ENCODE assay signal across 12 mouse cellular contexts in genomic region chr5:21673742-21674141, GRCm38 (mm10). TPM values are rescaled to one million over a fixed set of nuclear protein-coding genes. Genes with fewer than 3 reads are reported as not detected.
DNase-seq lines count a peak whose midpoint lies in the region; ATAC-seq and TF ChIP-seq lines count a peak whose summit lies in the region.
"Had no signal": no experiment of that assay in that cellular context is flagged by ENCODE, and none has a peak within 500 bp of the region (broad histone marks: within the 10 kb centered on the region; RNA-seq: fewer than 3 reads in every experiment).

No protein-coding gene starts in this region.

- no peak overlapping the region for H3K4me3 ChIP-seq in heart, embryonic 15.5 days
- H3K4me3 ChIP-seq in liver, embryonic 11.5 days (ENCODE audit: low read depth, low read length), result no peak overlapping the region
- no peak overlapping the region for H3K4me3 ChIP-seq in liver, embryonic 12.5 days
- H3K4me3 ChIP-seq in small intestine, adult 2 months (ENCODE audit: low read depth, low read length), result no peak overlapping the region
- H3K4me3 ChIP-seq in midbrain, embryonic 13.5 days (replicated peaks), result no peak overlapping the region

- no peak for ATAC-seq in heart, embryonic 15.5 days (replicated peaks; ENCODE audit: insufficient number of reproducible peaks, insufficient read depth, low FRiP score, low read depth)
- no peak for ATAC-seq in liver, embryonic 11.5 days (replicated peaks; ENCODE audit: low FRiP score)
- ATAC-seq in liver, embryonic 12.5 days, result no peak
- no peak for ATAC-seq in midbrain, embryonic 13.5 days

- 78% methylated on average over 9 of the region's 9 CpGs for WGBS in heart, embryonic 15.5 days
- WGBS in liver, embryonic 11.5 days, result 80% methylated on average over 9 of the region's 9 CpGs
- 82% methylated on average over 9 of the region's 9 CpGs for WGBS in liver, embryonic 12.5 days (ENCODE audit: insufficient replicate concordance)
- 66% methylated on average over 9 of the region's 9 CpGs for WGBS in small intestine, adult 2 months
- WGBS in midbrain, embryonic 13.5 days, result 84% methylated on average over 9 of the region's 9 CpGs

- no peak for DNase-seq in heart, adult 9 months (ENCODE audit: low spot score in 2 of 2)
- no peak for DNase-seq in liver, embryonic 11.5 days (ENCODE audit: low spot score)
- no peak for DNase-seq in liver
- no peak for DNase-seq in right cerebral cortex, postnatal 25 days
- DNase-seq: heart, adult 2 months; kidney, adult 11 months; layer of hippocampus, postnatal 36 days had no signal

- no peaks in the 10 kb centered on the region for H3K27me3 ChIP-seq in heart, embryonic 15.5 days
- no peaks in the 10 kb centered on the region for H3K27me3 ChIP-seq in liver, embryonic 11.5 days (replicated peaks; ENCODE audit: control insufficient read depth, insufficient read depth, low read length)
- H3K27me3 ChIP-seq in liver, embryonic 12.5 days (replicated peaks), result no peaks in the 10 kb centered on the region
- H3K27me3 ChIP-seq in small intestine, adult 2 months (ENCODE audit: control insufficient read depth, insufficient read depth, low read length), result no peaks in the 10 kb centered on the region
- H3K27me3 ChIP-seq in midbrain, embryonic 13.5 days, result no peaks in the 10 kb centered on the region
- H3K27me3 ChIP-seq: CH12.LX had no signal

- TF ChIP-seq POLR2A in small intestine, adult 2 months (IDR thresholded peaks at IDR 0.05; ENCODE audit: low read depth, low read length), result no peak

- TF ChIP-seq CTCF in small intestine, adult 2 months (IDR thresholded peaks at IDR 0.05; ENCODE audit: extremely low read depth, insufficient read length, insufficient replicate concordance, low read depth, low read length), result no peak

- H3K36me3 ChIP-seq in heart, embryonic 15.5 days, result peaks cover 4% of the 10 kb centered on the region; the same call in 1 of the 2 replicates
- H3K36me3 ChIP-seq in liver, embryonic 11.5 days (ENCODE audit: control insufficient read depth, insufficient read depth, low read length), result peaks cover 2% of the 10 kb centered on the region; the same call in 1 of the 2 replicates
- peaks cover 21% of the 10 kb centered on the region for H3K36me3 ChIP-seq in liver, embryonic 12.5 days
- H3K36me3 ChIP-seq in small intestine, adult 2 months (ENCODE audit: control insufficient read depth, insufficient read depth, low read length), result peaks cover 4% of the 10 kb centered on the region; the same call in 1 of the 2 replicates
- peaks cover 31% of the 10 kb centered on the region for H3K36me3 ChIP-seq in midbrain, embryonic 13.5 days

- no peaks in the 10 kb centered on the region for H3K9me3 ChIP-seq in heart, embryonic 15.5 days (replicated peaks)
- no peaks in the 10 kb centered on the region; the same call in 1 of the 2 replicates for H3K9me3 ChIP-seq in liver, embryonic 11.5 days (ENCODE audit: control insufficient read depth, low read length)
- H3K9me3 ChIP-seq in liver, embryonic 12.5 days (replicated peaks), result no peaks in the 10 kb centered on the region
- no peaks in the 10 kb centered on the region for H3K9me3 ChIP-seq in midbrain, embryonic 13.5 days

- peak overlapping the region; percentile 50; the same call in 1 of the 2 replicates for H3K4me2 ChIP-seq in heart, embryonic 15.5 days
- peak overlapping the region; percentile 52 for H3K4me2 ChIP-seq in liver, embryonic 11.5 days
- peak overlapping the region; percentile 65; the same call in 1 of the 2 replicates for H3K4me2 ChIP-seq in liver, embryonic 12.5 days
- H3K4me2 ChIP-seq in midbrain, embryonic 13.5 days (replicated peaks), result no peak overlapping the region

- no peak overlapping the region for H3K9ac ChIP-seq in heart, embryonic 15.5 days
- H3K9ac ChIP-seq in liver, embryonic 11.5 days (ENCODE audit: low read depth, low read length), result no peak overlapping the region
- no peak overlapping the region for H3K9ac ChIP-seq in liver, embryonic 12.5 days
- no peak overlapping the region for H3K9ac ChIP-seq in midbrain, embryonic 13.5 days (replicated peaks)

- H3K27ac ChIP-seq in heart, embryonic 15.5 days, result no peak overlapping the region
- peak overlapping the region; percentile 68; the same call in 1 of the 2 replicates for H3K27ac ChIP-seq in liver, embryonic 11.5 days (ENCODE audit: low read depth, low read length)
- H3K27ac ChIP-seq in liver, embryonic 12.5 days, result peak overlapping the region; percentile 81
- H3K27ac ChIP-seq in small intestine, adult 2 months (ENCODE audit: insufficient read depth, low read depth, low read length), result peak overlapping the region; percentile 43; the same call in 1 of the 2 replicates
- no peak overlapping the region for H3K27ac ChIP-seq in midbrain, embryonic 13.5 days
- H3K27ac ChIP-seq: heart, adult 2 months had no signal

- peaks cover 8% of the 10 kb centered on the region; the same call in 1 of the 2 replicates for H3K4me1 ChIP-seq in heart, embryonic 15.5 days (replicated peaks)
- peaks cover 7% of the 10 kb centered on the region; the same call in 1 of the 2 replicates for H3K4me1 ChIP-seq in liver, embryonic 11.5 days (replicated peaks; ENCODE audit: control insufficient read depth, insufficient read depth, low read length)
- peaks cover 15% of the 10 kb centered on the region for H3K4me1 ChIP-seq in liver, embryonic 12.5 days
- no peaks in the 10 kb centered on the region for H3K4me1 ChIP-seq in small intestine, adult 2 months (ENCODE audit: control insufficient read depth, insufficient read depth, insufficient read length, low read length)
- 0 out of 2 replicates have a peak, but pooled peaks cover 2% of the 10 kb centered on the region for H3K4me1 ChIP-seq in midbrain, embryonic 13.5 days (replicated peaks)

RNA-seq across cellular contexts. Expression of gene Napepld, which starts 27.5 kb away (rescaled TPM):
- polyA plus RNA-seq in heart, embryonic 15.5 days (2015; fragmentation: Nextera tagmentation; extraction: Ambion mirVana), result 5.6 and 5.7 TPM in 2 replicates
- 3.6 and 3.9 TPM in 2 replicates for polyA plus RNA-seq in liver, embryonic 11.5 days (2014; fragmentation: Nextera tagmentation; extraction: Ambion mirVana)
- 1.6 and 2.1 TPM in 2 replicates for polyA plus RNA-seq in liver, embryonic 12.5 days (2016; fragmentation: Nextera tagmentation; extraction: Ambion mirVana)
- polyA plus RNA-seq in small intestine, adult 2 months (2012; rRNA removed), result 0.85 and 1.3 TPM in 2 replicates
- 4.7 and 5.4 TPM in 2 replicates for polyA plus RNA-seq in midbrain, embryonic 13.5 days (2015; fragmentation: Nextera tagmentation; extraction: Ambion mirVana)

RNA-seq across cellular contexts. Expression of gene Armc10, which starts 28.1 kb away (rescaled TPM):
- polyA plus RNA-seq in heart, embryonic 15.5 days (2015; fragmentation: Nextera tagmentation; extraction: Ambion mirVana), result 17.3 and 21.6 TPM in 2 replicates
- polyA plus RNA-seq in liver, embryonic 11.5 days (2014; fragmentation: Nextera tagmentation; extraction: Ambion mirVana), result 29.7 and 29.8 TPM in 2 replicates
- 10.6 and 11.8 TPM in 2 replicates for polyA plus RNA-seq in liver, embryonic 12.5 days (2016; fragmentation: Nextera tagmentation; extraction: Ambion mirVana)
- polyA plus RNA-seq in small intestine, adult 2 months (2012; rRNA removed), result 12.0 and 31.8 TPM in 2 replicates
- polyA plus RNA-seq in midbrain, embryonic 13.5 days (2015; fragmentation: Nextera tagmentation; extraction: Ambion mirVana), result 80.8 and 82.1 TPM in 2 replicates

RNA-seq across cellular contexts. Expression of gene Fbxl13, which starts 28.3 kb away (rescaled TPM):
- 0.10 and 0.18 TPM in 2 replicates for polyA plus RNA-seq in heart, embryonic 15.5 days (2015; fragmentation: Nextera tagmentation; extraction: Ambion mirVana)
- 0.23 and 0.32 TPM in 2 replicates for polyA plus RNA-seq in liver, embryonic 11.5 days (2014; fragmentation: Nextera tagmentation; extraction: Ambion mirVana)
- polyA plus RNA-seq in liver, embryonic 12.5 days (2016; fragmentation: Nextera tagmentation; extraction: Ambion mirVana), result 0.06 and 0.23 TPM in 2 replicates
- polyA plus RNA-seq in small intestine, adult 2 months (2012; rRNA removed), result not detected in 2 replicates
- polyA plus RNA-seq in midbrain, embryonic 13.5 days (2015; fragmentation: Nextera tagmentation; extraction: Ambion mirVana), result 0.30 and 0.50 TPM in 2 replicates

Comparison
In these comparisons a context has a peak if more than half of its experiments do, and no peak if none do; other contexts are left out.
1. H3K27ac ChIP-seq: peak in liver, embryonic 11.5 days (single experiment), liver, embryonic 12.5 days (single experiment) and small intestine, adult 2 months (single experiment); none in heart, embryonic 15.5 days (single experiment) and midbrain, embryonic 13.5 days (single experiment).